Mouse (Mus musculus): ENCODE results near the gene Pik3r3.

DNA sequence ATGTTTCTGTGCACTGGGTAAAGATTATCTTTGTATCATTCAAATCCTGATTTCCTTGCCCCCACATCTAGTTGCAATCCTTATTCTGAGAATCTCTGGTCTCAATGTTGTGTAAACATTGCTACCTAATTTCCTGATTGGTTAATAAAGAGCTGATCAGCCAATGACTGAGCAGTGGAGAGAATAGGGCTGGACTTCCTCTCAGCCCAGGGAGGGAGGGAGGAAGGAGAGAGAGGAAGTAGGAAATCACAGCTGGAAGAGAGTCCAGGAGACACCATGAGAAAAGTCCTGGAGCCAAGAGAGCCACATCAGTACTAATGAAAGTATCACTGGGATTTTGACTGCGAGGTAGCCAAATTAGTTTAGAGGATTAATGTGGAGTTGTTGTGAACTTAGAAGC, 114.9 kb downstream of the Pik3r3 start:
- TF ChIP-seq USF1 (IDR thresholded peaks at IDR 0.05; ENCODE audit: low read depth) (no peak), POLR2A (IDR thresholded peaks at IDR 0.05; ENCODE audit: insufficient read length, low read depth) (no peak), TCF12 (IDR thresholded peaks at IDR 0.05; ENCODE audit: insufficient read depth, poor library complexity, severe bottlenecking) (no peak), MAX (IDR thresholded peaks at IDR 0.05; ENCODE audit: low read depth) (no peak), CEBPB (IDR thresholded peaks at IDR 0.05; ENCODE audit: insufficient read depth, poor library complexity, severe bottlenecking) (no peak), SRF (IDR thresholded peaks at IDR 0.05; ENCODE audit: control insufficient read depth, insufficient read length, low read depth) (no peak), MYOG (IDR thresholded peaks at IDR 0.05; ENCODE audit: control insufficient read depth in 1 of 3, insufficient read depth in 1 of 3, insufficient read length in 2 of 3, low read depth in 2 of 3) (no peak), MYOD1 (IDR thresholded peaks at IDR 0.05; ENCODE audit: control insufficient read depth in 1 of 3, insufficient read length in 2 of 3, low read depth in 2 of 3) (no peak), REST (IDR thresholded peaks at IDR 0.05; ENCODE audit: insufficient read depth, insufficient read length) (no peak), E2F4 (IDR thresholded peaks at IDR 0.05; ENCODE audit: insufficient read depth) (no peak), TCF3 (IDR thresholded peaks at IDR 0.05; ENCODE audit: insufficient read length, low read depth) (no peak)
